Mouse (Mus musculus): ENCODE measurements around the gene Tie1.
A peak's percentile ranks its signal among the peaks of the same experiment; 100 is the strongest.
"Not testable (repeated sequence)": the region's sequence is repeated elsewhere in the genome, so short reads cannot be mapped to it uniquely, and the experiment has no call there.

Gene Tie1

GRCm38 (mm10) chr4:118489717-118490132 is at the start of gene Tie1:
Gene Tie1 (minus strand): TSS chr4:118490061.
- DNase-seq (ENCODE audit: low spot score in 2 of 2), result no peak

GRCm38 (mm10) chr4:118537801-118538200 is 47.9 kb upstream of the Tie1 start:
- DNase-seq (ENCODE audit: low spot score in 2 of 2), result no peak

- no peak for DNase-seq (ENCODE audit: low spot score in 2 of 2)
Observed at GRCm38 (mm10) chr4:118535610-118536009, 45.7 kb upstream of the Tie1 start.

GRCm38 (mm10) chr4:118533605-118534004 is 43.7 kb upstream of the Tie1 start:
- DNase-seq (ENCODE audit: low spot score in 2 of 2), result no peak

- DNase-seq (ENCODE audit: low spot score in 2 of 2), result no peak
Observed at GRCm38 (mm10) chr4:118533156-118533555, 43.3 kb upstream of the Tie1 start.

- DNase-seq (ENCODE audit: low spot score in 2 of 2), result no peak
Observed at GRCm38 (mm10) chr4:118532663-118533062, 42.8 kb upstream of the Tie1 start.

GRCm38 (mm10) chr4:118527720-118528119 is 37.9 kb upstream of the Tie1 start:
- no peak for DNase-seq (ENCODE audit: low spot score in 2 of 2)

- DNase-seq (ENCODE audit: low spot score in 2 of 2), result no peak
Observed at GRCm38 (mm10) chr4:118527335-118527681, 37.4 kb upstream of the Tie1 start.

GRCm38 (mm10) chr4:118526408-118527334 is 36.8 kb upstream of the Tie1 start, which contains the start of gene 2610528J11Rik:
Gene 2610528J11Rik (plus strand): TSS chr4:118526999.
- DNase-seq (ENCODE audit: low spot score in 2 of 2), result no peak

- DNase-seq (ENCODE audit: low spot score in 2 of 2), result no peak
Observed at GRCm38 (mm10) chr4:118525779-118526178, 35.9 kb upstream of the Tie1 start.

GRCm38 (mm10) chr4:118523976-118524375 is 34.1 kb upstream of the Tie1 start:
- DNase-seq (ENCODE audit: low spot score in 2 of 2), result peak; percentile 49

- no peak for DNase-seq (ENCODE audit: low spot score in 2 of 2)
Observed at GRCm38 (mm10) chr4:118522248-118522647, 32.4 kb upstream of the Tie1 start.

- no peak for DNase-seq (ENCODE audit: low spot score in 2 of 2)
Observed at GRCm38 (mm10) chr4:118518208-118518607, 28.3 kb upstream of the Tie1 start.

GRCm38 (mm10) chr4:118517497-118518146 is 27.8 kb upstream of the Tie1 start:
- DNase-seq (ENCODE audit: low spot score in 2 of 2), result no peak

- no peak for DNase-seq (ENCODE audit: low spot score in 2 of 2)
Observed at GRCm38 (mm10) chr4:118516699-118517496, 27.0 kb upstream of the Tie1 start.

GRCm38 (mm10) chr4:118509050-118509449 is 19.2 kb upstream of the Tie1 start:
- DNase-seq (ENCODE audit: low spot score in 2 of 2), result no peak

GRCm38 (mm10) chr4:118507171-118507570 is 17.3 kb upstream of the Tie1 start:
- not testable (repeated sequence) for DNase-seq (ENCODE audit: low spot score in 2 of 2)

GRCm38 (mm10) chr4:118505551-118505950 is 15.7 kb upstream of the Tie1 start:
- DNase-seq (ENCODE audit: low spot score in 2 of 2), result no peak

- no peak for DNase-seq (ENCODE audit: low spot score in 2 of 2)
Observed at GRCm38 (mm10) chr4:118500792-118501191, 10.9 kb upstream of the Tie1 start.

- DNase-seq (ENCODE audit: low spot score in 2 of 2), result no peak
Observed at GRCm38 (mm10) chr4:118500171-118500724, 10.4 kb upstream of the Tie1 start.

- no peak for DNase-seq (ENCODE audit: low spot score in 2 of 2)
Observed at GRCm38 (mm10) chr4:118490461-118490860, 600 bp upstream of the Tie1 start.
